Mouse (Mus musculus): ENCODE data around the gene Acvr1. TPM values are rescaled to one million over a fixed set of nuclear protein-coding genes. Genes with fewer than 3 reads are reported as not detected.

Gene Acvr1
- polyA plus RNA-seq, 1 experiment from 2014 or later: 12.5 TPM

- no peak overlapping the region for H3K4me2 ChIP-seq (ENCODE audit: low read length)
Observed at GRCm38 (mm10) chr2:58435507-58435906, 131.4 kb downstream of the Acvr1 start.

GRCm38 (mm10) chr2:58434438-58434837 lies 132.5 kb downstream of the Acvr1 start:
- Histone ChIP-seq H3K27ac (replicated peaks in 1 of 2; ENCODE audit: control insufficient read depth in 1 of 2, insufficient read depth in 1 of 2, low read depth in 2 of 2, low read length in 2 of 2) (no peak overlapping the region), H3K9ac (ENCODE audit: low read length) (no peak overlapping the region), H3K27me3 (ENCODE audit: control insufficient read depth, insufficient read depth, low read length) (no peaks in the 10 kb centered on the region), H3K4me2 (ENCODE audit: low read length) (no peak overlapping the region), H3K4me1 (ENCODE audit: control insufficient read depth in 2 of 2, insufficient read depth in 2 of 2, low read length in 2 of 2) (no peaks in the 10 kb centered on the region), H3K9me3 (ENCODE audit: control insufficient read depth, low read length) (no peaks in the 10 kb centered on the region), H3K36me3 (ENCODE audit: control insufficient read depth, insufficient read depth, low read length) (peaks cover 20% of the 10 kb centered on the region; the same call in 1 of the 2 replicates), H3K4me3 (ENCODE audit: control insufficient read depth in 1 of 2, insufficient read depth in 1 of 2, low read depth in 1 of 2, low read length in 2 of 2) (no peak overlapping the region)
- 87% methylated on average over 2 of the region's 2 CpGs for WGBS
- ATAC-seq (ENCODE audit: insufficient number of reproducible peaks, insufficient read depth, low FRiP score, low read depth): no peak

More at GRCm38 (mm10) chr2:58435507-58435906, 131.4 kb downstream of the Acvr1 start:
- H3K27me3 ChIP-seq (ENCODE audit: control insufficient read depth, insufficient read depth, low read length): no peaks in the 10 kb centered on the region
- H3K36me3 ChIP-seq (ENCODE audit: control insufficient read depth, insufficient read depth, low read length): peaks cover 24% of the 10 kb centered on the region; the same call in 1 of the 2 replicates
- 89% methylated on average over 13 of the region's 13 CpGs for WGBS
- H3K9ac ChIP-seq (ENCODE audit: low read length): no peak overlapping the region
- no peak for ATAC-seq (ENCODE audit: insufficient number of reproducible peaks, insufficient read depth, low FRiP score, low read depth)
- no peak overlapping the region for H3K27ac ChIP-seq (replicated peaks in 1 of 2; ENCODE audit: control insufficient read depth in 1 of 2, insufficient read depth in 1 of 2, low read depth in 2 of 2, low read length in 2 of 2)
- H3K4me3 ChIP-seq (ENCODE audit: control insufficient read depth in 1 of 2, insufficient read depth in 1 of 2, low read depth in 1 of 2, low read length in 2 of 2): no peak overlapping the region
- H3K4me1 ChIP-seq (ENCODE audit: control insufficient read depth in 2 of 2, insufficient read depth in 2 of 2, low read length in 2 of 2): no peaks in the 10 kb centered on the region
- H3K9me3 ChIP-seq (ENCODE audit: control insufficient read depth, low read length): no peaks in the 10 kb centered on the region

GRCm38 (mm10) chr2:58433317-58433716 lies 133.6 kb downstream of the Acvr1 start:
- H3K27ac ChIP-seq (replicated peaks in 1 of 2; ENCODE audit: control insufficient read depth in 1 of 2, insufficient read depth in 1 of 2, low read depth in 2 of 2, low read length in 2 of 2): no peak overlapping the region
- H3K27me3 ChIP-seq (ENCODE audit: control insufficient read depth, insufficient read depth, low read length): no peaks in the 10 kb centered on the region
- no peak overlapping the region for H3K4me2 ChIP-seq (ENCODE audit: low read length)
- ATAC-seq (ENCODE audit: insufficient number of reproducible peaks, insufficient read depth, low FRiP score, low read depth): no peak
- no peak overlapping the region for H3K4me3 ChIP-seq (ENCODE audit: control insufficient read depth in 1 of 2, insufficient read depth in 1 of 2, low read depth in 1 of 2, low read length in 2 of 2)
- 88% methylated on average over 2 of the region's 2 CpGs for WGBS
- no peak overlapping the region for H3K9ac ChIP-seq (ENCODE audit: low read length)
- no peaks in the 10 kb centered on the region for H3K9me3 ChIP-seq (ENCODE audit: control insufficient read depth, low read length)
- no peaks in the 10 kb centered on the region for H3K4me1 ChIP-seq (ENCODE audit: control insufficient read depth in 2 of 2, insufficient read depth in 2 of 2, low read length in 2 of 2)
- H3K36me3 ChIP-seq (ENCODE audit: control insufficient read depth, insufficient read depth, low read length): peaks cover 10% of the 10 kb centered on the region; the same call in 1 of the 2 replicates

GRCm38 (mm10) chr2:58432211-58432610 lies 134.7 kb downstream of the Acvr1 start:
- 94% methylated on average over 7 of the region's 7 CpGs for WGBS
- no peaks in the 10 kb centered on the region for H3K27me3 ChIP-seq (ENCODE audit: control insufficient read depth, insufficient read depth, low read length)

DNA sequence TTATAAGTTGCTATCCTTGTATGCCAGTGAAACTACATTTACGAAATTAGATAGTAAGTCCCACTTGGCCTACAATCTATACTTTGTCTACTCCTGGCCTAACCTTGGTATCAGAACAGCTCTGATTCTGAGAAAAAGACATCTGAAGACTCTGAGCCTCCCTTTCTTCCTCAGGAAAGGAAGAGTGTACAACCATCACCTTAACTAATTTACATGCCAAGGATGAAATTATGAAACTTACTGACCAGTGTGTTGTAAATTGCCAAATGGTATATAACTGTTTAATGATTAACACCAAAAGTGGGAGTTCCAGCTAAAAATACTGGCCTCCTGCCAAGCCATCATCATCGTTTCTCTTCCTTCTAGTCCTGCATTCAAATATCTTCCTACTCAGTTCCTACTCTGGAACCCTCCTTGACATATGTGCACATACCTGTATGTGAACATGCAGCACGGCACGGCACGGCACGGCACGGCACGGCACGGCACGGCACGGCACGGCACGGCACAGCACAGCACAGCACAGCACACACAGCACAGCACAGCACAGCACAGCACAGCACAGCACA lies 141.4 kb downstream of the Acvr1 start:
- Histone ChIP-seq H3K4me1 (ENCODE audit: control insufficient read depth in 2 of 2, insufficient read depth in 2 of 2, low read length in 2 of 2) (no peaks in the 10 kb centered on the region; a peak in 1 of 4 replicates), H3K4me3 (ENCODE audit: control insufficient read depth in 1 of 2, insufficient read depth in 1 of 2, low read depth in 1 of 2, low read length in 2 of 2) (no peak overlapping the region), H3K4me2 (ENCODE audit: low read length) (no peak overlapping the region), H3K36me3 (ENCODE audit: control insufficient read depth, insufficient read depth, low read length) (0 out of 2 replicates have a peak, but pooled peaks cover 5% of the 10 kb centered on the region), H3K9ac (ENCODE audit: low read length) (no peak overlapping the region), H3K27me3 (ENCODE audit: control insufficient read depth, insufficient read depth, low read length) (no peaks in the 10 kb centered on the region), H3K27ac (replicated peaks in 1 of 2; ENCODE audit: control insufficient read depth in 1 of 2, insufficient read depth in 1 of 2, low read depth in 2 of 2, low read length in 2 of 2) (no peak overlapping the region), H3K9me3 (ENCODE audit: control insufficient read depth, low read length) (no peaks in the 10 kb centered on the region)
- WGBS: 93% methylated on average over 13 of the region's 13 CpGs
- no peak for ATAC-seq (ENCODE audit: insufficient number of reproducible peaks, insufficient read depth, low FRiP score, low read depth)

More at GRCm38 (mm10) chr2:58432211-58432610, 134.7 kb downstream of the Acvr1 start:
- Histone ChIP-seq H3K27ac (replicated peaks in 1 of 2; ENCODE audit: control insufficient read depth in 1 of 2, insufficient read depth in 1 of 2, low read depth in 2 of 2, low read length in 2 of 2) (no peak overlapping the region), H3K4me3 (ENCODE audit: control insufficient read depth in 1 of 2, insufficient read depth in 1 of 2, low read depth in 1 of 2, low read length in 2 of 2) (no peak overlapping the region), H3K9me3 (ENCODE audit: control insufficient read depth, low read length) (no peaks in the 10 kb centered on the region), H3K36me3 (ENCODE audit: control insufficient read depth, insufficient read depth, low read length) (peaks cover 10% of the 10 kb centered on the region; the same call in 1 of the 2 replicates), H3K9ac (ENCODE audit: low read length) (no peak overlapping the region), H3K4me1 (ENCODE audit: control insufficient read depth in 2 of 2, insufficient read depth in 2 of 2, low read length in 2 of 2) (no peaks in the 10 kb centered on the region), H3K4me2 (ENCODE audit: low read length) (no peak overlapping the region)
- ATAC-seq (ENCODE audit: insufficient number of reproducible peaks, insufficient read depth, low FRiP score, low read depth): no peak

- Histone ChIP-seq H3K36me3 (ENCODE audit: control insufficient read depth, insufficient read depth, low read length) (0 out of 2 replicates have a peak, but pooled peaks cover 5% of the 10 kb centered on the region), H3K27ac (replicated peaks in 1 of 2; ENCODE audit: control insufficient read depth in 1 of 2, insufficient read depth in 1 of 2, low read depth in 2 of 2, low read length in 2 of 2) (no peak overlapping the region), H3K4me3 (ENCODE audit: control insufficient read depth in 1 of 2, insufficient read depth in 1 of 2, low read depth in 1 of 2, low read length in 2 of 2) (no peak overlapping the region), H3K4me1 (ENCODE audit: control insufficient read depth in 2 of 2, insufficient read depth in 2 of 2, low read length in 2 of 2) (no peaks in the 10 kb centered on the region; a peak in 1 of 4 replicates), H3K9me3 (ENCODE audit: control insufficient read depth, low read length) (no peaks in the 10 kb centered on the region), H3K27me3 (ENCODE audit: control insufficient read depth, insufficient read depth, low read length) (no peaks in the 10 kb centered on the region), H3K9ac (ENCODE audit: low read length) (no peak overlapping the region), H3K4me2 (ENCODE audit: low read length) (no peak overlapping the region)
- WGBS: 64% methylated on average over 5 of the region's 5 CpGs
- ATAC-seq (ENCODE audit: insufficient number of reproducible peaks, insufficient read depth, low FRiP score, low read depth): no peak
Observed at GRCm38 (mm10) chr2:58423319-58423718, 143.6 kb downstream of the Acvr1 start.

DNA sequence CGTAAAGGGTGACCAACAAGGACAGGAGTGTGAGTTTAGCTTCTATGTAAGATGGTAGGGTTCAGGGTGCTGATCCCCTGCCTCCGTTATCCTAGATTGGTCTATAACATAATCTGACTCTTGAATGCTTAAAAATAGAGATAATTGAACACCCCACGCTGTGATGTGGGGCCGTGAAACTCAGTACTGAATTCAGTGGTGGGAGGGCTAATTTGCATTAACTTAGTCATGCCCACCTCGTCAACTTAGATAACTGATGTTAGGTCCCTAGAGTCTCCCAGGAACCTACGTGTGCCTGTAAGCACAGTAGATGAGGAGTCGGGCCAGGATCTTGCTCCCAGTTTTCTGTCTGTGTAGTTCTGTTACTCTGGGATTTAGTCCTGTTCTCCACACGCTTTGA lies 147.4 kb downstream of the Acvr1 start:
- Histone ChIP-seq H3K4me2 (ENCODE audit: low read length) (no peak overlapping the region), H3K36me3 (ENCODE audit: control insufficient read depth, insufficient read depth, low read length) (no peaks in the 10 kb centered on the region), H3K9ac (ENCODE audit: low read length) (no peak overlapping the region), H3K27me3 (ENCODE audit: control insufficient read depth, insufficient read depth, low read length) (no peaks in the 10 kb centered on the region), H3K9me3 (ENCODE audit: control insufficient read depth, low read length) (no peaks in the 10 kb centered on the region), H3K4me3 (ENCODE audit: control insufficient read depth in 1 of 2, insufficient read depth in 1 of 2, low read depth in 1 of 2, low read length in 2 of 2) (no peak overlapping the region), H3K27ac (replicated peaks in 1 of 2; ENCODE audit: control insufficient read depth in 1 of 2, insufficient read depth in 1 of 2, low read depth in 2 of 2, low read length in 2 of 2) (no peak overlapping the region), H3K4me1 (ENCODE audit: control insufficient read depth in 2 of 2, insufficient read depth in 2 of 2, low read length in 2 of 2) (no peaks in the 10 kb centered on the region; a peak in 1 of 4 replicates)
- no peak for ATAC-seq (ENCODE audit: insufficient number of reproducible peaks, insufficient read depth, low FRiP score, low read depth)
- 77% methylated on average over 8 of the region's 8 CpGs for WGBS

DNA sequence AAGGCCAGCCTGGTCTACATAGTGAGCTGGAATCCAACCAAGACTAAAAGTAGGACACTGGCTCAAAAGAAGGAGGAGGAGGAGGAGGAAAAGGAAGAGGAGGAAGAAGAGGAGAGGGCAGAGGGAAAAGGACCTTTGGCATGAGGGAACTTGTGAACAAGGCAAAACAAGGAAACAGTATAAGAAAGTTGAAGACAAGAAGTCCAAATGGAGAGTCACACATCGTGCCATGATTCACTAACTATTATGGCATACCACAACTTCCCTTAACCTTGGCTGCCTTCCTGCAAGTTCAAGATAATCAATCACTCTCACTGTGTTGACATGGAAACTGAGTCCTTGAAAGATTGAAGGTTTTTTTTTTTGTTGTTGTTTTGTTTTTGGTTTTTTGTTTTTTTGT lies 148.8 kb downstream of the Acvr1 start:
- Histone ChIP-seq H3K27ac (replicated peaks in 1 of 2; ENCODE audit: control insufficient read depth in 1 of 2, insufficient read depth in 1 of 2, low read depth in 2 of 2, low read length in 2 of 2) (no peak overlapping the region), H3K4me1 (ENCODE audit: control insufficient read depth in 2 of 2, insufficient read depth in 2 of 2, low read length in 2 of 2) (no peaks in the 10 kb centered on the region), H3K4me2 (ENCODE audit: low read length) (no peak overlapping the region), H3K9ac (ENCODE audit: low read length) (no peak overlapping the region), H3K9me3 (ENCODE audit: control insufficient read depth, low read length) (no peaks in the 10 kb centered on the region), H3K36me3 (ENCODE audit: control insufficient read depth, insufficient read depth, low read length) (no peaks in the 10 kb centered on the region), H3K27me3 (ENCODE audit: control insufficient read depth, insufficient read depth, low read length) (no peaks in the 10 kb centered on the region), H3K4me3 (ENCODE audit: control insufficient read depth in 1 of 2, insufficient read depth in 1 of 2, low read depth in 1 of 2, low read length in 2 of 2) (no peak overlapping the region)
- WGBS: 91% methylated on average over 1 of the region's 1 CpGs
- no peak for ATAC-seq (ENCODE audit: insufficient number of reproducible peaks, insufficient read depth, low FRiP score, low read depth)

Data from heart, embryonic 14.5 days (tissue).